Mouse (Mus musculus) heart, adult 2 months (tissue): Measurements from ENCODE around the gene Pfas. TPM values are rescaled to one million over a fixed set of nuclear protein-coding genes. Genes with fewer than 3 reads are reported as not detected.
"Not testable (repeated sequence)": the region's sequence is repeated elsewhere in the genome, so short reads cannot be mapped to it uniquely, and the experiment has no call there.

Source experiments
- DNase-seq, 2 experiments: peaks; one replicate each; pipeline ENCODE4 v3.0.0; 2021
- H3K27ac ChIP-seq: fragments of 200-600 bp; 2 replicates; pipeline ENCODE4 v1.8.1; 2022
- H3K27me3 ChIP-seq: fragments of 200-500 bp; 2 replicates; pipeline ENCODE4 v1.6.1; 2012; ENCODE audit warnings: mild to moderate bottlenecking, low read length, inconsistent platforms, mixed read lengths; ENCODE audit not compliant: control insufficient read depth, insufficient read depth
- H3K36me3 ChIP-seq: fragments of 200-500 bp; 2 replicates; pipeline ENCODE4 v1.6.1; 2012; ENCODE audit warnings: low read length, inconsistent platforms; ENCODE audit not compliant: control insufficient read depth, insufficient read depth
- H3K4me1 ChIP-seq: fragments of 200-500 bp; 2 replicates; pipeline ENCODE4 v1.6.1; 2011; ENCODE audit warnings: low read length; ENCODE audit not compliant: control insufficient read depth, insufficient read depth
- H3K4me3 ChIP-seq: fragments of 200-600 bp; 2 replicates; pipeline ENCODE4 v1.8.1; 2022
- H3K79me2 ChIP-seq: fragments of 200-500 bp; replicated peaks from 2 replicates; pipeline ENCODE4 v1.6.1; 2012; ENCODE audit warnings: mild to moderate bottlenecking, inconsistent platforms, low read length, moderate library complexity, mixed read lengths; ENCODE audit not compliant: control insufficient read depth, insufficient read depth
- H3K9ac ChIP-seq: fragments of 200-500 bp; 2 replicates; pipeline ENCODE4 v1.6.1; 2012; ENCODE audit warnings: low read depth, mild to moderate bottlenecking, control low read depth, inconsistent platforms, low read length, mixed read lengths
- CTCF ChIP-seq: fragments of 200-600 bp; IDR thresholded peaks from 2 replicates; pipeline ENCODE4 v1.8.1; 2022; ENCODE audit warnings: antibody characterized with exemption, mild to moderate bottlenecking, moderate library complexity
- EP300 ChIP-seq: fragments of 200-500 bp; IDR thresholded peaks from 2 replicates; pipeline ENCODE4 v1.6.1; 2011; ENCODE audit warnings: low read depth, low read length, control low read depth; ENCODE audit not compliant: insufficient read depth
- POLR2A ChIP-seq: fragments of 200-500 bp; IDR thresholded peaks from 2 replicates; pipeline ENCODE4 v1.6.1; 2011; ENCODE audit warnings: mild to moderate bottlenecking, low read depth, low read length, control low read depth; ENCODE audit not compliant: insufficient read depth
- WGBS: fragments of 180-500 bp; shearing (Covaris S2); methylation state at CpG from one replicate; pipeline ENCODE4 v1.1.7; 2018; 5-methylcytosine and 5-hydroxymethylcytosine counted together
- intact Hi-C: fragments of 180-260 bp; cut with DNase I; formaldehyde crosslinking; loops from one replicate; pipeline ENCODE4 v1.15.1; 2025
- polyA plus RNA-seq: library from polyadenylated mRNA; depleted of rRNA; stranded (reverse); fragments of >200 nt; gene quantifications from 2 replicates; pipeline ENCODE4 v1.2.3, GENCODE M21; 2012
- total RNA-seq, 2 experiments: library from RNA; stranded (reverse); gene quantifications; 2 replicates each; pipeline ENCODE4 v1.2.3; 2021

The Pfas gene
- total and polyA plus RNA-seq, 3 experiments, result 5.9 to 8.5 (median 6.4) TPM

DNA sequence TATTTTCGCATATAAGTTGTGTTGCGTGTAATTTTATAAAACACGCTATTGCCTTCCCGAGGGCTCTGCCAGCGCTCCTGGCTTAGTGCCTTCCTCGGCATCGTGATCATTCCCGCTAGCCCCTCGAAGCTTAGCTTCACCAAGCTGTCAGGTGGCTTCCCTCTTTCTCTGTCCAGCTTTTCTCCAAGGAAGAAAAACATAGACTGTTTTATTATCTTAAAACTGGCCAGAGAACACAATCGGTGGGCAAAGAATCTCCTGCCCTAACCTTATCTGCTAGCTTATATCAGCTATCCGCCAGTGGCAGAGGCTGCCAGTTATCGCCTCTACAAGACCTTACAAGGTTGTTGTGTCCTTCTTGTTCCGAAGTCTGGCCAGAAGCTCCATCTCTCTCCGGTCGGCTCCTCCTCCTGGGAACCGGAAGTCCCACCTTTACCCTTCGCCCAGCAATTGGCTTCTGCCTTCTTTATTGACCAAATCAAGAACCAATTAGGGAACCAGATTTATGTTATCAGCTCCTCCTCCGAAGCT, 3.9 kb upstream of the Pfas start:
- Histone ChIP-seq H3K4me1 (peaks cover 6% of the 10 kb centered on the region), H3K79me2 (peaks cover 5% of the 10 kb centered on the region), H3K36me3 (peaks cover 2% of the 10 kb centered on the region; the same call in 1 of the 2 replicates), H3K4me3 (peak overlapping the region; percentile 77), H3K27me3 (no peaks in the 10 kb centered on the region), H3K27ac (peak overlapping the region; percentile 89), H3K9ac (peak overlapping the region; percentile 52)
- DNase-seq, result peak; percentile 88 to 92
- under 1% methylated on average over 18 of the region's 18 CpGs for WGBS
- intact Hi-C loops, result no loop called here
- TF ChIP-seq EP300 (0 out of 2 replicates have a peak, but pooled peaks have one; percentile 54), CTCF (no peak), POLR2A (peak; percentile 97)

- H3K79me2 ChIP-seq, DNase-seq, H3K9ac ChIP-seq, H3K27me3 ChIP-seq, H3K4me1 ChIP-seq, H3K4me3 ChIP-seq, intact Hi-C loops, H3K36me3 ChIP-seq: not testable (repeated sequence)
- peak; percentile 20 for TF ChIP-seq CTCF
- H3K27ac ChIP-seq, result peak overlapping the region; percentile 89; the same call in 1 of the 2 replicates
- 57% methylated on average over 2 of the region's 2 CpGs for WGBS
Observed at GRCm38 (mm10) chr11:69011445-69011844, 3.2 kb upstream of the Pfas start.

DNA sequence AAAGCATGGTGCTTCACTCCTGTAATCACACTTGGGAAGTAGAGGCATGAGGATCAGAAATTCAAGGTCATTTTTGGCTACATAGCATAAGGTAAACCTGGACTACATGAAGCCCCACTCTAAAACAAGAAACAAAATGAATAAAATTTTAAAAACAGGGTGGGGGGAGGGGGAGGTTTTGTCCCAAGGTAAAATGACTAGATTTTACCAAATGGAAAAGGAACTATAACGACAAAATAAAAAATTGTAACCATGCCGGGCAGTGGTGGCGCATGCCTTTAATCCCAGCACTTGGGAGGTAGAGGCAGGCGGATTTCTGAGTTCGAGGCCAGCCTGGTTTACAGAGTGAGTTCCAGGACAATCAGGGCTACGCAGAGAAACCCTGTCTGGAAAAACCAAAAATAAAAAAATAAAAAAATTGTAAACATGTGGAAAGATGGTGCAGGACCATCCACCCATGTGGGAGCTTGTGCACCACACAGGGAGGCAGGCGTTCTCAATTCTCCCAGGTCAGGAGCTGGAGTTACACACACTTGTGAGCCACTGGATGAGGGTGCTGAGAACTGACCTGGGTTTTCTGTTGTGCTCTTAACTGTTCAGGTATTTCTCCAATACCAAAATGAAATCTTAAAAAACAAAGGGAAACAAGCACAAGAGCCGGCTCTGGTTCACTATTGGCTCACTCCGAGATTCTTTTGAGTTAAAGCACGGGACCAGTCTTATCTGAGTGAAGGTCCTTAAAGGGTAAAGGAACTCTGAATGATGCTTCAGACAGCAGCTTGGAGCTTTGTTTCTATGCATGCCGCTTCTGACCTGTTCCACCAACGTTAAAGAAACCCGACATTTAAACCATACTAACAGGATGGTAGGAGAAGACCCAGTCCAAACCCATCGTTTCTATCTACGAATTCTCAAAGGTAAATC, 2.4 kb upstream of the Pfas start:
- H3K36me3 ChIP-seq, result no peaks in the 10 kb centered on the region
- TF ChIP-seq EP300 (no peak), CTCF (no peak), POLR2A (no peak)
- no peak overlapping the region for H3K9ac ChIP-seq
- H3K4me3 ChIP-seq, result no peak overlapping the region
- H3K27ac ChIP-seq, result no peak overlapping the region
- DNase-seq, result no peak
- H3K79me2 ChIP-seq, result no peaks in the 10 kb centered on the region
- H3K27me3 ChIP-seq, result no peaks in the 10 kb centered on the region
- intact Hi-C loops, result no loop called here
- 77% methylated on average over 15 of the region's 15 CpGs for WGBS
- H3K4me1 ChIP-seq, result peaks cover 3% of the 10 kb centered on the region

DNA sequence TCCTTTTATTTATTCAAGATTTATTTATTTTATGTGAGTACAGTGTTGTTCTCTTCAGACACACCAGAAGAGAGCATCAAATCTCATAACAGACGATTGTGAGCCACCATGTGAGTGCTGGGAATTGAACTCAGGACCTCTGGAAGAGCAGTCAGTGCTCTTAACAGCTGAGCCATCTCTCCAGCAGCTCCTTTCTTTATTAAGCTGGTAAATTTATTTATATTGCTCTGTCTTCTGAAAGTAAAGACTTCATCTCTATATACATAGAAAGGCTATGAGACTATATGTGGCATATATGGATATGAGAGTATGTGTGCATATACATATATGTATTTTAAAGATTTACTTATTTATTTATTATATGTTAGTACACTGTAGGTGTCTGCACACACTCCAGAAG, 1.2 kb upstream of the Pfas start:
- no peak for DNase-seq
- Histone ChIP-seq H3K27ac (no peak overlapping the region), H3K27me3 (no peaks in the 10 kb centered on the region), H3K4me1 (peaks cover 3% of the 10 kb centered on the region), H3K79me2 (no peaks in the 10 kb centered on the region), H3K4me3 (no peak overlapping the region), H3K36me3 (no peaks in the 10 kb centered on the region), H3K9ac (no peak overlapping the region)
- intact Hi-C loops, result no loop called here
- no peak for TF ChIP-seq POLR2A
- no peak for TF ChIP-seq EP300
- no peak for TF ChIP-seq CTCF
- 89% methylated on average over 1 of the region's 1 CpGs for WGBS

- H3K4me1 ChIP-seq, H3K9ac ChIP-seq, H3K27ac ChIP-seq, H3K4me3 ChIP-seq, H3K79me2 ChIP-seq, DNase-seq, intact Hi-C loops, H3K36me3 ChIP-seq, H3K27me3 ChIP-seq: not testable (repeated sequence)
Observed at GRCm38 (mm10) chr11:69006575-69006974, 1.7 kb downstream of the Pfas start.

DNA sequence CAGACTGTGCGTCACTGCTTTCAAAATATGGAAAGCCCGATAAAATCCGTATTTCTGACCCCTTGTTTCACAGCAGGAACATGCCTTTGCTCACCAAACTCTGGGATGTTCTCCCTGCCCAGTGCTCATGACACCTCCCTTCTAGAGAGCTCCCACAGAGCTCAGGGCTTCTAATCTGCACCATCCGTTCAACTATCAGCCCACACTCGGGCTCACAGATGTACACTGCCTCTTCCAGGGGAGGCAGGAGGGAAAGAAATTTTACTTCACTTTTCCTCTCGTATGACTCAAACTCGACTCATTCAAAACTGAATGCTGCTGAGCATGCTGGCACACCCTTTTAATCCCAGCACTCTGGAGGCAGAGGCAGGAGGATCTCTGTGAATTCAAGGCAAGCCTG, 3.1 kb downstream of the Pfas start:
- H3K79me2 ChIP-seq, result no peaks in the 10 kb centered on the region
- peaks cover 1% of the 10 kb centered on the region for H3K4me1 ChIP-seq
- no peak for DNase-seq
- no peak for TF ChIP-seq POLR2A
- no peak for TF ChIP-seq EP300
- TF ChIP-seq CTCF, result no peak
- H3K27ac ChIP-seq, result no peak overlapping the region
- H3K9ac ChIP-seq, result no peak overlapping the region
- H3K27me3 ChIP-seq, result no peaks in the 10 kb centered on the region
- 81% methylated on average over 7 of the region's 7 CpGs for WGBS
- intact Hi-C loops, result no loop called here
- H3K4me3 ChIP-seq, result no peak overlapping the region
- H3K36me3 ChIP-seq, result no peaks in the 10 kb centered on the region
